Mouse (Mus musculus): ENCODE results near the gene Sf3a1.
"Not testable (repeated sequence)": the region's sequence is repeated elsewhere in the genome, so short reads cannot be mapped to it uniquely, and the experiment has no call there.

Sf3a1 gene

GRCm38 (mm10) chr11:4184251-4184952, 24.3 kb downstream of the Sf3a1 start:
- DNase-seq (ENCODE audit: low read depth, low spot score) = peak; percentile 46

DNA sequence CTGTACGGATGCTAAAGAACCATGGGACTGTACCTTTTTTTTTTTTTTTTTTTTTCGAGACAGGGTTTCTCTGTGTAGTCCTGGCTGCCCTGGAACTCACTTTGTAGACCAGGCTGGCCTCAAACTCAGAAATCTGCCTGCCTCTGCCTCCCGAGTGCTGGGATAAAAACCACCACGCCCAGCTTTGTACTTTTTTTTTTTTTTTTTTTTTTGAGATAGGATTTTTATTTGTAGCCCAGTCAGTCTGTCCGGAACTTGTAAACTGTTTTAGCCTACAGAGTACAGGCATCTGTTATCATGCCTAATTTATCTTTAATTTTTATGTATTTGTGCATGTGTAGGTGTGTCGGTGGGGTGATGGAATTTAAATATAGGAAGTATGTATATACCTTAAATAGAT, 25.3 kb downstream of the Sf3a1 start:
- not testable (repeated sequence) for DNase-seq (ENCODE audit: low read depth, low spot score)

DNA sequence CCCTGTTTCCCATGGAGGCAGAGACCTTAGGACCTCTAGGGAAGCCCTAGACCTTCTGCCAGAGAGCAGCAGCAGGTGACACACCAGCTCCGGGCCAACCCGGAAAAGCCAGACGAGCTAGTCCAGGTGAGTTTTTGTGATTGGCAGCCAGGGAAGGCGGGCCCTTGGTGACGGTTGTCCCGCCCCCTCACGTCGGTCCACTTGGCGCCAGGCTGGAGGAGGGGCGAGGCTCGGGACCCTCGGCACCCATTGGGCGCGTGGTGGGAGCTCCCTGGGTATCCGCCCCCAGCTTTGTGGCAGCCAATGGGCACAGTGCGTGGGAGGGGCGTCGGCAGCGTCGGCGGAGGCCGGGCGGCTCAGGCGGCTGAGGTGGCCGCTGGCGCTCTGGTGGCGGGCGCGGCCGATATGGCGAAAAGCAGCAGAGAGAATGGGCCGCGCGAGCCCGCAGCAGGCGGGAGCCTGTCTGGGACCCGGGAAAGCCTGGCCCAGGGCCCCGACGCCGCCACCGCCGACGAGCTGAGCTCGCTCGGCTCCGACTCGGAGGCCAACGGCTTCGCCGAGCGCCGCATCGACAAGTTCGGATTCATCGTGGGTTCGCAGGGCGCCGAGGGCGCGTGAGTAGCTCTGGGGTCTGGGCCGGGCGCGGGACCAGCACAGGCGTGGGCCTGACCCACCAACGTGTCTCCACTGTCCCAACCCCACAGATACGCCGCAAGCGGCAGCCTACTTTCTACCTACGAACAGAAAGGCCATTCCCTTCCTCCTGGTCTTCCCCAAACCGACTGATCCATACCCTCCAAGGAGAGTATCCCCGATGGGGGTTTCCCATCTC, 26.6 kb downstream of the Sf3a1 start, which contains the start of gene Tbc1d10a:
Gene Tbc1d10a, plus strand, starts transcription at position 304 of the 832 bp plus-strand sequence.
- DNase-seq (ENCODE audit: low read depth, low spot score) = peak; percentile 99

GRCm38 (mm10) chr11:4187318-4187700, 27.2 kb downstream of the Sf3a1 start:
- no peak for DNase-seq (ENCODE audit: low read depth, low spot score)

DNA sequence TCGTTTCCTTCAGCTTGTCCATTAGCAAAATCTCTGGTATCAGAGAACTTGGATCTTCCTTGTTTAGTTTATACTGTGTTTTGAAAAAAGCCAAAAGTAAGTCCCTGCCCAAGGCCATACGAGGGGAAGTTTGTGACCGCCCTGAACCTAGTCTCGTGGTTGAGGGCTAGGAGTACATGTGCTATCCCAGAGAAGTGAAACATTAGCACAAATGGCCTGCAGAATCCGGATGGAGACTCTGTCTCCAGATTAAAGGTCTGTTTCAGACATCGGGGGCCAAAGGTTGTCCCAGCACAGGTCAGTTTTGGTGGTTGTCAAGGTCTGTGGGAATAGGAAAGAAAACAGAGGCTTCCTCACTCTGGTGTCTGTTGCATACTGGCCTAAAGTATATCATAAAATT, 29.0 kb downstream of the Sf3a1 start:
- no peak for DNase-seq (ENCODE audit: low read depth, low spot score)

DNA sequence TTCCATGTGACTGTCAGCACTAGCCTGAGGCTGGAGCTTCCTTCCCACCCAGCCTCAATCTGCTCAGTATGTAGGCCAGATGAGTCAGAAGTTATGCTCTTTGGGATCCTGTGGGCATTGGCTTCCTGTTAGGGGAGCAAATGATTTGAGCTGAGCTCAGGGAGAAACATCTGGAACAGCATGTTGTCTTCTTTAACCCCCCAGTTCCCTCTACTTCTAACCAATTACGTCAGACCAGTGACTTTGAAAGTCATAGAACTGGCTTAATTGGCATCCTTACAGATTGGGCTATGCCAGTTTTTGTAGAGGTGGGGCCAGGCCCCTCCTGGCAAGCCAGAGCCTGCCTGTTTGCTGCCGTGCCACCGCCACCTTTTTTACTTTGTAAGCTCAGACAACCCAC, 30.5 kb downstream of the Sf3a1 start:
- no peak for DNase-seq (ENCODE audit: low read depth, low spot score)

DNA sequence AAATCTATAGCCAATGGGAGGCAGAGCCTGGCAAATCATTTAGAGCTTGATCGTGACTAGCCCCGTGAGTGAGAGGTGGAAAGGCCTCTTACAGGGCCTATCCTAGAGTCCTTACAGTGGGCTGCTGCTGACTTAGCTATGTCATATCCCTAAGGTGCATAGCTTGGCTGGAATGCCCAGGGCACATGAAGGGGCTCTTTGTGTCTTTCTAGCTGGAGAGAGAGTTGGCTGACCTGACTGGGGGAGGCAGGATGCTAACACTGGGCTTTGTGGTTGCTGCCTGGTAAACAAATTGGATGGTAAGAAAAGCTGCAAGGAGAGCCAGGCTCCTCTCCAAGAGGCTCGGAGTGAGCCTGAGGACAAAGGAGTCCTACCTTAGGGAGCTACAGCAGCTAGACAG, 32.6 kb downstream of the Sf3a1 start:
- no peak for DNase-seq (ENCODE audit: low read depth, low spot score)

GRCm38 (mm10) chr11:4193420-4193819, 33.3 kb downstream of the Sf3a1 start:
- DNase-seq (ENCODE audit: low read depth, low spot score) = no peak

DNA sequence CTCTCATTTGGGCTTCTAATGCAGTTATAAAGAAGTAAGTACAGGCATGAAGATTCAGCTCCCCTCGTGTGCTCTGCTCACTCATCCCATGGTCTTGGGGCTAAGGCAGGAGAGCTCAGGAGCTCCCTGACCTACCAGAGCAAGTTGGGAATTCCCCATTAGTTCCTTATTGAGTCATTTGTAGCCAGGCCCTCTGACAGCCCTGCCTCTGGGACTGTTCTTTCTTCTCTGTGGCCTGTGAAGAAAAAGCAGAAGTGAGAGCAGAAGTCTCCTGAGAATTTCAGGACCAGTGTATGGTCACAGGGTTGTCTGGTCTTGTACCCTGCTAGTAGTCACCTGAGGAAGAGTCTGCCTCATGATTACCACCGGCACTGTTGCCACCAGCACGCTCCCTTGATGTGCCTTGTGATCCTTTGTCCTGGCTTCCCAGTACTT, 35.5 kb downstream of the Sf3a1 start:
- DNase-seq (ENCODE audit: low read depth, low spot score) = peak; percentile 37

DNA sequence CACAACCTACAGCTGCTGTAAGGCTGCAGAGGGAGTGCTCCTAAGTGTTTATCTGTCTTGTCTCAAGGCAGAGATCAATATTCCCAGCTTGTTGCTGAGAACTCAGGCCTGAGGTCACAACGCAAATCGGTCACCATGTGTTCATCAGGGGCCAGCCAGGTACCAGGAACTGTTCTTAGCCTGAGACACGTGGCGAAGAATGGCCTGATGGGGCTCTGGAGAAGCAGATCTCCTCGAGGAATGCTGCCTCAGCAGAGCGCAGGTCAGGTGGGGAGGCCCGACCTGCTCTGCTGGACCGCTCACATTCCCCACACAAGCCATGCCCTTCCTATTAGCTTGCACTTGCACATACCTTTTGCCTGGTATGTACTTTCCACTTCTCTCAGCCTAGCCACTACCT, 36.5 kb downstream of the Sf3a1 start:
- DNase-seq (ENCODE audit: low read depth, low spot score) = no peak

GRCm38 (mm10) chr11:4197691-4198090, 37.5 kb downstream of the Sf3a1 start:
- DNase-seq (ENCODE audit: low read depth, low spot score) = no peak

DNA sequence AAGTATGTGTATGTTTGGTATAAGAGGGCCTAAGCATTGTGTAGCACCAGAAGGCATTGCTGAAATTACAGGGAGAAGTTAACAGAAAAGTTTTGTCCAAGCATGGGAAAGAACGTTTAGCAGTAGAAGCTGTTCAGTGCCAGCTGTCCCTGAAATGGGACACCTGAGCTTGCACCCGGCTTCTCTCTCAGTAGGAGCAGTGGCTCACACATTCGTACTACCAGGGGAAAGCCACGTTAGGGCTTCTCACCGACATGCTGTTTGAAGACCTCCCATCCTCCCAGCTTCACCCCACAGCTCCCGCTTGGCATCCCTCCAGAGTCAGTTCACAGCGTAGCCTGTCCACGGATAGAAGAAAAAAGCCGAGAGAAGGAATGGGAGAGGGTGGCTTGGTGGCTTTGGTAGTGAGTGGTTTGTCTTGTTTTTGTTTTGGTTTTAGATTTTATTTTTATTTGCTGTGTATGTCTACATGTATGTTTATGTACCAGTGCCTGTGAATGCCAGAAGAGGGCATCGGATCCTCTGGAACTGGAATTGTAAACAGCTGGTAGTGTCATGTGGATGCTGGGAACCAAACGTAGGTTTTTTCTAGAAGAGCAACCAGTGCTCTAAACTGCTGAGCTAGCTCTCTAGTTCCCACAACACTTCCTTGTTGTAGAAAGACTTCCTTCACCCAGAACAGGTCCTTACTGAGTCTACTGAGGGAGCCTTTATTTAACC, 42.0 kb downstream of the Sf3a1 start:
- peak; percentile 43 for DNase-seq (ENCODE audit: low read depth, low spot score)

DNA sequence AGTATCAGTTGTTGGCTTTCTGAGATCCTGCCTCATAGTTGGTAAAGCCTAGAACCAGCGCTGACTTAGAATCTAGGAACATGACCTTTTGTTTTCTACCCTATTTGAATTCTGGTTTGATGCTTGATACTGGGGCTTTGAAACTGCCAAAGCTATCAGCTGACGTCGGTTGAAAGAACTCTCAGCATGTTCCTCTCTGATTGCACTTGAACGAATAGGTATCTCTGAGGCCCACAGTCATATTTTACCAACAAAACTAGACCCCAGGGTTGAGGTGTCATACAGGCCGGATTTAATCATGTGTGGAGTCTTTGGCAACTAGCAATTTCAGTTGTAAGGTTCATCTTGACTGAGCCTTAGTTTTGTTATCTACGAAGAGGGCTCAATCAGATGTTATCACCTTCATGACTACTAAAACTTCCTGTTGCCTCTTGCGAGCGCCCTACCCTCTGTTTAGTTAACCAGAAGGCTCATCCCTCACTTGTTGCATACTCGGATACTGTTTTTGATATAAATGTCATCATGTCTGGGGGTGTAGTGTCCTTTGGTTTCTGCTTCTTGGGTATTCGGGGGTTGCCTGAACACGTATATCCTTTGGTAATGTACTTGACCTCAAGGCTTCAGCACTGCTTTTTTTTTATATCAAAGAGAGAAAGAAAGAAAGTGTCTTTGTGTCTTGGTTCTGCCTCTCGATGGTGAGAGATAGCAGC, 43.0 kb downstream of the Sf3a1 start:
- DNase-seq (ENCODE audit: low read depth, low spot score) = peak; percentile 79

- peak; percentile 71 for DNase-seq (ENCODE audit: low read depth, low spot score)
Measured at GRCm38 (mm10) chr11:4203705-4204074, 43.5 kb downstream of the Sf3a1 start.

DNA sequence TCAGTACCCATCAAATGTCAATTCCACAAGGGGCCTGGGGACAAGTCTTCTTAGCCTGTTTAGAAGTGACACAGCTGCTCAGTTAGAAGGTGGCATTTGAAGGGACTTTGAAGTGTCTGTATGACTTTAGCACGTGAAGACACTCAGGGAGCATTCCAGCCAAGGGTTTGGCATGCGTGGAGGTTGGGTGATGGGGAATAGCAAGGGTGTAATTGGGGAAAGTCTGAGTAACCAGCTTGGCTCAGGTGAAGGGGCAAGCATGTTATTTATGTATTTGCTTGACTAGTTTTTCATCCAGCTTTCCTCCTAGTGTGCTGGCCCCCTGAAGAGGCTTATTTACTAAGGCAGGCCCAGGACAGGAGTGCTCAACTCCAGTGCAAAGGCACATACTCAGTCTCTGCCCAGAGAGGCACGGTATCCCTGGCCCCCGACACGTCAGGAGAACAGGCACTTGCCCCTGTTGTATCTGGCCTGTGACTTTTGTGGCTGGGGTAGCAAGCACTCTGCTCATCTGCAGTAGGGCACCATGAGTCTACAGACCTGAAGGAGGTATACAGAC, 45.0 kb downstream of the Sf3a1 start:
- no peak for DNase-seq (ENCODE audit: low read depth, low spot score)

DNA sequence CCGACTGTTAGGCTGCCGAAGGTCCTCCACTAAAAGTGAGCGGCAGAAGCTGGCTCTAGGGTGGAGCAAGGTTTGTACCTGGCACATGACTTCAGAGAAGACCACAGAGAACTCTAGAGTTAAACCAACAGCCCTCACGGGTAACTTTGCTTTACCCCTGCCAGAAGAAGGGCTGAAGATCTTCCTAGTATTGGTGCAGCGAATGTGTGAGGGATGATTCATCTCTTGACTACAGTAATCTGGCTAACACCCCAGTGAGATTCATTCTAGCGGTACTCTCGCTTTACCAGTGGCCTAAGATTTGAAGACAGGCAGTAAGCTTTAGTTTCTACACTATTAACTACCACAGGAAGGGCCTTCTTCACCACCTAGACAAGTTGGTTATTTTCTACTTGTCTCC, 45.8 kb downstream of the Sf3a1 start:
- peak; percentile 64 for DNase-seq (ENCODE audit: low read depth, low spot score)

DNA sequence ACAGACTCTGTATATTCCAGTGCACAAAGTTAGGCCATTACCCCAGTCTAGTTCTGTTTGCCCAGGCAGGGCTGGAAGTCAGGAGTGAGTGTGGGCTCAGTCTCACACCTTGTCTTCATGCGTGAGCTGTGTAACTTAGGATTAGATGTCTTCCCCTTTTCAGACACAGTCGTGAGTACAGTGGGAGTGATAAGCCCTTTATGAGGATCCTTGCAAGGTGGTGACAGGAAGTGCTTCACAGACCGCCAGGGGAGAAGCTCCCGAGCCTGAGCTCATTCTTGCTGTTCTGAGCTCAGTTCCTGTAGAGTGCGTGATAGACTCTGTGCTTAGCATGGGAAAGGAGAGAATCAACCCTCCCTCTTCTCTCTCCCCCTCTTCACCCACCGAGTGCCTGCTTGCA, 46.4 kb downstream of the Sf3a1 start:
- peak; percentile 76 for DNase-seq (ENCODE audit: low read depth, low spot score)

DNA sequence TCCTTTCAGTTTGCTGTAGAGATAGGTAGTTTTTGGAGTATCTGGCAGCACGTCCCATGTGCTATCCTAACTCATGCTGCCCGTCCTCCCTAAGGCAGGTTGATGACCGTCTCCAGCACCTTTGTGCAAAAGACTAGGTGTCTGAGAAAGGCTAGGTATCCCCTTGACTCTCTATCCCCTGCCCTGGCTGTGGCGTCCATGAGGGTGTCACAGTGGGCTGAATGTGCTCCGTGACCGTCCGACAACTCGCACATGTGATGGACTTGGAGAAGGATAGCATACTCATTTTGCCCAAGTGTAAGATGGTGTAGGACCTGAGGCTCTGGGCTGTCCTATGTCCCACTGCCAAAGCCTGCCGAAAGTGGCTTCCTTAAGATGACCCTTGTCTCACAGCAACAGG, 47.5 kb downstream of the Sf3a1 start:
- DNase-seq (ENCODE audit: low read depth, low spot score) = no peak

DNA sequence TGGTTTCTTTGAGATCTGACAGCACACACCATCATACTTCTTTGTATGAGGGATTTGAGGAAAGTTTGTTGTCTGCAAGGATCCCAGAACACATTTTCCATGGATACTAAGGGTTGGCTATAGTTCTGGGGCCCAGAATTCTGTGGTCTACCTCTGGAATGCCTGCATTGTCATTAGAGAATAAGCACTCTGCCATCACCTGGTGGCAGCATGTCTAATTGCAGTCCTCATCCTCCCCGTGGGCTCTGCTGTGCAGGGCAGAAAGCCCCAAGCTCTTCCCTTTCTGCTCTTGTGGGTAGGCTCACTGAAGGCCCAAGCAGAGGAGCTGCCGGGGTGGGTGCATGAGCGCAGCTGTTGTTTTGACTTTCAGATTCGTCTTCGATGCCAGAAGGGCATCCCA, 49.4 kb downstream of the Sf3a1 start:
- DNase-seq (ENCODE audit: low read depth, low spot score) = peak; percentile 27

GRCm38 (mm10) chr11:4210786-4211185, 50.6 kb downstream of the Sf3a1 start:
- no peak for DNase-seq (ENCODE audit: low read depth, low spot score)

GRCm38 (mm10) chr11:4213107-4213506, 53.0 kb downstream of the Sf3a1 start:
- no peak for DNase-seq (ENCODE audit: low read depth, low spot score)

Data from CD4-positive helper T cell, adult 2 months (primary cell).